Mouse (Mus musculus) testis, postnatal 14 days (tissue): ENCODE results near the gene Glrx5.

ENCODE experiments used
- DNase-seq: peaks from one replicate; pipeline ENCODE4 v3.0.0; 2021; ENCODE audit warnings: low spot score

Glrx5 gene

GRCm38 (mm10) chr12:105032147-105032831, at the start of gene Glrx5:
Gene Glrx5 (plus strand): TSS chr12:105032688.
- peak; percentile 100 for DNase-seq

DNA sequence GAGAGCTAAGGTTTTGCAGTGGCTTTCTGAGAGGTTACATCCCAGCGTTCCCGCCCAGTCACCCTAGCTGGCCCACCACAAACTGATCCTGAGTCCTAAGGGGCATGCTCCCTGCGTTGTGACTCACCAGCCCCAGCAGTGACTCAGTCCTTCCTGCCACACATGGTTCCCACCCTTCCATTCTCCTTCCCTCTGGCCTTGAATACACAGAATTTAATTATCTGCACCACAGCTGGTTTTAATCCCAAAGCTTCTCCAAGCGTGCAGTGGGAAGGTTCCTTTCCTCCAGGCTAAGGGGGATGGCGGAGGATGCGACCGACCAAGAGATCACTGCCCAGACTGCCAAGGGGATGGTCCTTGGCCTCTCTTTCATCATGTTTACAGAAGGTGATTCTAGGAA, 49.0 kb upstream of the Glrx5 start:
- DNase-seq = no peak

- DNase-seq = no peak
These were observed 47.4 kb upstream of the Glrx5 start for GRCm38 (mm10) chr12:104985088-104985487.

DNA sequence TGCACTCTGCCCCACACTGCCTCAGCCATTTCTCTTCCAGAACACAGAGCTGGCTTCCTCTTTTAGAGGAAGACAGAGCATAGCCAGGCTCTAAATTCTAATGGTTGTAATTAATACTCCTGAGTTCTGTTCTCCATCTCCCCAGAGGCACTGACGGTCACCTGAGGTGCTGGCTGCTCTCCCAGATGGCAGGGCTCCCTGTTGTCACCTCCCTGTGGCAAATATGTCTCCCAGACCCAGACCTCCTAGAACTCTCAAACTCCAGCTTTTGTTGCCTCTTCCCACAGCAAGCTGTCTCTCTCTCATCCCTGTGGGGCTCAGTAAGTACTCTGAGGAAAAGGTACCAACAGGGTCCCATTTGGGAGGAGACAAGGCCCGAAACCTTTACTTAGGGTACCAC, 46.5 kb upstream of the Glrx5 start:
- DNase-seq = no peak

GRCm38 (mm10) chr12:104986781-104987180, 45.7 kb upstream of the Glrx5 start:
- DNase-seq = no peak

DNA sequence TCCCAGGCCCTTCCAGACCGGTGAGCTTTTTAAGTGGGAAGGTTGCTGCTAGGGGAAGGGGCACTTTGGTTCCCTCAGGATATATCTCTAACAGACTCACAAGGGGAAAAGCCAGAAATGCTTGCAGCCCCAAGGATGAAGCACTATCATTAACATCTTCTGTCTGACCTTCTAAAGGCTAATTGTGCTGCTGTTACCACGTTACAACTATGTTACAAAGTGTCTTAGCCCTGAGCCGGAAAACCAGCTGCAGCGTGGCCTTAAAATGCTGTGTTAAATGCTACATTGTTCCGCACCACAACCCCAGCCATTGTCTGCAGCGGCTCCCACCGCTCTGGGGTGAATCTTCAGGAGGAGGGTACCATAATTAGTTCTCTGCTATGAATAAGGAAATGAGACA, 44.6 kb upstream of the Glrx5 start:
- peak; percentile 84 for DNase-seq

GRCm38 (mm10) chr12:104990741-104991454, 41.6 kb upstream of the Glrx5 start:
- DNase-seq = no peak

DNA sequence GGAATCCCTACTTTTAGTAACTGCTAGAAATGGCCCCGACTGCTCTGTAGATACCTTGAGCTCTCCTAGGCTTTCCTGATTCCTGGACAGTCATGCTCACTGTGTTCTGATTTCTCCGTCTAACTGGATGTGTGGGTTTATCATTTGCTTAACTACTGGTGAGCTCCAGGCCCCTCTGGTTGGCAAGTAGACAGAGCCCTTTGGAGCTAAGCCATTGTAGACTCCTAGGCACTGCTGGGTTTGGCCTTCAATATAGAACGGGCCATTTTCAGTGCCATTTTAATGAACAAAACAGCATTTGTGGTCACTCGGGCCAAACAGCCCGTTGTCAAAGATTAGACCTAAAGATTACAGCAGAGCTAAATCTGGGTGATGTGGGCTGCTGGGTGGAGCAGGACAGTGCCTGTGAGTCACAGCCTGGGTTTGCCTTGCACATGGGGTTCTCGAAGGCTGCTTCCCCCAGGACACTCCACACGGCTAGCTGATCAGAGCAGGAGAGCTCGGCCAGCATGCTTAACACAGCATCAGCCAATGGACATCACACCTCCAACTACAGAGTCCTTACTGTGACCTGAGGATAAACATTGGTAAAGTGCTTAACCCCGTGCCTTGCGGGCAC, 40.3 kb upstream of the Glrx5 start:
- no peak for DNase-seq

- DNase-seq = peak; percentile 57
These were observed 39.6 kb upstream of the Glrx5 start for GRCm38 (mm10) chr12:104992838-104993237.

- no peak for DNase-seq
These were observed 37.1 kb upstream of the Glrx5 start for GRCm38 (mm10) chr12:104995259-104995876.

GRCm38 (mm10) chr12:104996012-104996728, 36.3 kb upstream of the Glrx5 start:
- no peak for DNase-seq

- DNase-seq = no peak
These were observed 35.3 kb upstream of the Glrx5 start for GRCm38 (mm10) chr12:104997159-104997558.

DNA sequence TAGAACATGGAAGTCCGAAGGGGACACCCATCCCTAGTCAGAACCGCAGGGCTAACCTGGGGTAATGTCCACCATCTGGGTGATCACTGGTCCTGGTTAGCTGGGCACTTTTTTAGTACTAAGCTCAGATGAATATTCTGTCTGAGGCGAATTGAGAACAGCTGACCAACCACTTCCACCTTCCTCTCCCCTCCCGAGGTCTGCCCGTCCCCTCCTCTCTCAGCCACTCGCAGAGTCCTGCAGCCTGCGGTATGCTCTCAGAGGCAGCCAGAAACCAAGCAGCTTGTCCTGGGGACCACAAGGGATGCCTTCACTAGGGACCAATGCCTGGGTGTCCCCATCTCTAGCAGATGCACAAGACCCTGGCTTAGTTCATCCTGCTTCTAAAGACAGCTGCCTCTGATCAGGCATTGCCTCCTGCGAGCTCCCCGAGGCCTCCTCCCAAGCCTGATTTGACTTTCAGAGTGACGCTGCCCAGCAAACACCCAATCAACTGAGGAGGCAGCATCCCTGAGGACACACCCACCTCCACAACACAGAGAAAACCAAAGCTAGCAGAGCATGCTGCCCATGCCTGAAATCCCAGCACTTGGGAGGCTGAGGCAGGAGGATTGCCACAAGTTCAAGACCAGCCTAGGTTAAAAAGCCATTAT, 34.7 kb upstream of the Glrx5 start:
- no peak for DNase-seq

- no peak for DNase-seq
These were observed 33.9 kb upstream of the Glrx5 start for GRCm38 (mm10) chr12:104998541-104998940.

GRCm38 (mm10) chr12:104999171-104999570, 33.3 kb upstream of the Glrx5 start:
- DNase-seq = no peak

DNA sequence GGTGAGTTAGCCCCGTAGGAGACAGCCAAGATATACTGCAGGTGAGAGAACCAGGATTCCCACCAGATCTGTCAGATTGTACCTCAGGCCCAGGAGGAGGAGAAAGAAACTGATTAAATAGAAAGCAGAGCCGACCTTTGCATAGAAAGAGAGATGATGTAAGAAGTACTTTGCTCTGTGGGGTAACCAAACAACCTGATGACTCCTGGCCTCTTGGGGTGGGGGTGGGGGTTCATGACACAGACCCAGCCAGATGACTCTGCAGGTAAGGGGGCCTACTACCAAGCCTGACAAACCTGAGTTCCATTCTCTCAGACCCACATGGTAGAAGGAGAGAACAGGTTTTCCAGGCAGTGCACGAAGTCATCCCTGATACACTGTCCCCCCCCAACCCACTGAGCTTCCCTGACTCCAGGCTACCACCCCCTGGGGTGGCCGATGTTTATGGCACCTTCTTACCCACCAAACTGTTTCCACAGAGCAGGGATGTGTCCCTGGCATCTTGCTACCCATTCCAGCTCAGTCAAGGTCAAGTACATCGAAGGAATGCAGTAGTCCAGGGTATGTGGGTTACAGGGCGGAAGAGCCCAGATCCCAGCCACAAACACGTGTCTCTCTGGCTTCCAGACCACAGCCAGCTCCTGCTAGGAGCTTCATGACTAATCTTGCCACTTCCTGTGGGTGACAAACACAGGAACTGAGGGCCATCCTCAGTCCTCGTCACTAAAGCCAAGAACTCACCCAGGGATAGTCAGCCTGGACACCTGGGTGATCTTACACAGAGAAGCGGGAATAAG, 31.8 kb upstream of the Glrx5 start:
- DNase-seq = no peak

GRCm38 (mm10) chr12:105001317-105001716, 31.2 kb upstream of the Glrx5 start:
- no peak for DNase-seq

DNA sequence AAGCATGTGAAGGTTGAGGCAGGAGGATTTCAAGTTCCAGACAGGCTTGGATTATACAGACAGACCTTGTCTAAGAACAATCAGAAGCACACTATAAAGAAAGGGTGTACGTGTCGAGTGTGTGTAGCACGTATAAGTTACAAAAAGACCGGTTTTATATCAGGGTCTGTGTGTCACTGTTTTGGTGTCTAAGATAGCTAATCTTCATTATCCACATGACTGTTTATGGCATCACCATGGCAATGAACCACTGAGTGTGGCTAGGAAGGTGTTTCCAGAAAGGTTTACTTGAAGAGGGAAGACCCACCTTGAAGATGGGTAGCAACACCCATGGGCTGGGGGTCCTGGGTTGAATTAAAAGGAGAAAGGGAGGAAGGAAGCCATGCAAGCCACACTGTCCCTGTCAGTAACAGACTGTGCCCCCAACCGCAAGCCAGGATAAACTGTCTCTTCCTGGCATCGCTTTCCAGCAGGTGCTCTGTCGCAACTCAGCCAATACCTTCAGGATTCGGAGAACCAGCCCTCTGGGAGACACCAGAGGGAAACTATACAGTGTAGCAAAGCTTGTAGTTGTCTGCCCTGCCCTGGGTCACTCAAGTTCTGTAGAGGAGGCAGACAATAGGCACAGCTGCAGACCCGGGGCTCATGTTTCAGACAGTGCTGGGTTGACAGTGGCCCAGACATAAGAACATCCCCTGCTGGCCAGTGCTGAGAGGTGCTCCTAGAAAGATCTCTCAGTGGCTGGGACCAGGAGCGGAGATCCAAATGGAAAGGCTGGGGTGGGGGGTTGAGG, 30.0 kb upstream of the Glrx5 start:
- no peak for DNase-seq

- no peak for DNase-seq
These were observed 29.3 kb upstream of the Glrx5 start for GRCm38 (mm10) chr12:105003158-105003557.

- no peak for DNase-seq
These were observed 28.8 kb upstream of the Glrx5 start for GRCm38 (mm10) chr12:105003715-105004114.
